Mouse (Mus musculus): ENCODE measurements around the gene Dennd4a. TPM values are rescaled to one million over a fixed set of nuclear protein-coding genes. Genes with fewer than 3 reads are reported as not detected.

Gene Dennd4a
- polyA plus RNA-seq (2012; rRNA removed): 32.3 and 32.5 TPM in 2 replicates

DNA sequence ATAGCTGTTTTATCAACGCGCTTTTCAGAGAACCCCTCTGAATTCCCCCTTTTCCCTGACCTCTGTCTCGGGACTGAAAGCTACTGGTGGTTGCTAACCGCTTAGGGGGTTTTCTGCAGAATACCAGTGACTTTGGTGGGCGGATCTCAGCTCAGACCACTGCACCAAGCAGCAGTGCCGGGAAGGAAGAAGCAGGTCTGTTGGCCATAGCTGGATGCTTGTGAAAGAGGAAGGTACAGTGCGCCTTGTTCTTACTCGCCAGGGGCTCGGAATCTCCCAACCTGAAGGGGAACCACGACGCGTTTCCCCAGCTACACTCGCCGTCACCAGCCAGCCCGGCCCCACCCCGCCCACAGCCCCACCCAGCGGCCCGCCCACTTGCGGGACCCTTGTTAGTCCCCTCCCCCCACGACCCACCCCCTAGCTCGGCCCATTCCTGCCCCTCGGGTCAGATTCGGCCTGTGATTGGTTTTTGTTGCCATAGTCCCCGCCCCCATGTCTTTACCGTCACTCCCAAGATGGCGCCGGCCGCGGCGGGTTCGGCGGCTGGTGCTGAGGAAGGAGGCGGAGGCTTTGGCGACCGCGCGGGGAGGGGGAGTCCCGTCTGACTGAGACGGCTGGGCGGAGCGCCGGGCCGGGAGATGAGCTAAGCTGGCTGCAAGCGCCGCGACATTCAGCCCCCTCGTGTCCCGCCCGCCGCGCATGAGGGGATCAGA is at the start of gene Dennd4a:
Dennd4a (plus strand) TSS at position 519 of the 716 bp plus-strand sequence.
- DNase-seq (ENCODE audit: extremely low spot score in 1 of 2, low spot score in 1 of 2): peak; percentile 96 to 99

DNA sequence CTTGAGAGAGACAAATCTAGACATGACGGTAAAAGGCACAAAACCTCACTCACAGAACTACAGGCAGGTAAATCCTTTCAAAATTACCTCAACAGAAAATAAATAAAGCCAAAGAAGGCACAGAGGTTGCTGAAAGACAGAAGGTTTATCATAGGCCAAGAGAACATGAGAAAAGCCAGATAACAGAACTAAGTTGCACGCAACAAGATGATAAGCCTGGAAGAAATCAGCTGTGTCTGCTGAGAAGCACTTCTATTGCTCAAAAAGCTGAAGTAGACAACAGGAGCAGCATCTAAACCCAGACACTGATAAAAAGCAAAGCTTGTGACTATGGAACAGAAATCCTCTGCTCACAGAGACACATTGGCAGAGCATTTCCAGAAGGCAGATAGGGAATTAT is 46.3 kb upstream of the Dennd4a start:
- DNase-seq (ENCODE audit: extremely low spot score in 1 of 2, low spot score in 1 of 2): no peak

- no peak for DNase-seq (ENCODE audit: extremely low spot score in 1 of 2, low spot score in 1 of 2)
These were observed 45.0 kb upstream of the Dennd4a start for GRCm38 (mm10) chr9:64766136-64766535.

DNA sequence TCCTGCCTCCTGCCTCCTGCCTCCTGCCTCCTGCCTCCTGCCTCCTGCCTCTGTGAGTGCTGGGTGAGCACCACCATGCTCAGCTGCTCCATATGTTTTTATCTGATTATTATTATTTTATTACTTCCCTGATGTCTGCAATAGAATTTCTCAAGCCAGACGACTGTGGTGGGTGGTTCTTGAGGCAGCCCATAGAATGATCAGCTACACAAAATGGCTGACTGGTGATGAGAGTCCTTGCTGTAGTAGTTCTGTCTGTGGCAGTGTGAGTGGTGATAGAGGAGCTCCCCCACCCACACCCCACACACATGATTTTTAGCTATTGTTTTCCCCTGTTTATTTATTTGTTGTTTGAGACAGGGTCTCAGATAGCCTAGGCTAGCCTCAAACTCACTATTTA is 43.3 kb upstream of the Dennd4a start:
- DNase-seq (ENCODE audit: extremely low spot score in 1 of 2, low spot score in 1 of 2): no peak

DNA sequence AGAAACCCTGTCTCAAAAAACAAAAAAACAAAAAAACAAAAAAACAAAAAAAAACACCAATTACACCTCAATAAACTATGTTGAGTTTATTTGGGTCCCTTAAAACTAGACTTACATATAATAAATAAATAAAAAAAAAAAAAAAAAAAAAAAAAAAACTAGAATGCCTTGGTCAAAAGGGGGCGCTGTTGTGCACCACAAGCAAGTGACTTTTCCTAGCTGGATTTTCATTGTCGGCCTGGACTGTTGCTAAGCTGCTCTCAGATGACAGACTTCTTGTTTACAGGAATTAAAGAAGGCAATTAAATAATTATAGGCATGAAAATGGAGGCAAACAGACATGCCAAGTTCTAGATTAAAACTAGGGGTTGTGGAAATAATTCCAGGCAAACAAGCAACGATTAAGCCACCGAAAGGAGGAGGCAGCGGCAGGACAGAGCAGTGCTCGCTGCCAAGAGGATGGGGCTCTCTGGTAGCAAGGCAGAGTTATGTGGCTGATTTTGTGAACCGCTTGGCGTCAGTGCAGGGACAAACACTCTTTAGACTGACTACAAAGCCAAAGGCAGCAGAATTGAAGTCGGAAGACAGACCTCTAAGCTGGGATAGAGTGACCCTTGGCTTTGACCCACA is 42.0 kb upstream of the Dennd4a start:
- peak in 1 of 2 experiments; percentile 61 for DNase-seq (ENCODE audit: extremely low spot score in 1 of 2, low spot score in 1 of 2)

- DNase-seq (ENCODE audit: extremely low spot score in 1 of 2, low spot score in 1 of 2): no peak
These were observed 41.2 kb upstream of the Dennd4a start for GRCm38 (mm10) chr9:64769911-64770310.

- DNase-seq (ENCODE audit: extremely low spot score in 1 of 2, low spot score in 1 of 2): no peak
These were observed 40.7 kb upstream of the Dennd4a start for GRCm38 (mm10) chr9:64770411-64770849.

GRCm38 (mm10) chr9:64771236-64771635 is 39.9 kb upstream of the Dennd4a start:
- peak in 1 of 2 experiments; percentile 64 for DNase-seq (ENCODE audit: extremely low spot score in 1 of 2, low spot score in 1 of 2)

DNA sequence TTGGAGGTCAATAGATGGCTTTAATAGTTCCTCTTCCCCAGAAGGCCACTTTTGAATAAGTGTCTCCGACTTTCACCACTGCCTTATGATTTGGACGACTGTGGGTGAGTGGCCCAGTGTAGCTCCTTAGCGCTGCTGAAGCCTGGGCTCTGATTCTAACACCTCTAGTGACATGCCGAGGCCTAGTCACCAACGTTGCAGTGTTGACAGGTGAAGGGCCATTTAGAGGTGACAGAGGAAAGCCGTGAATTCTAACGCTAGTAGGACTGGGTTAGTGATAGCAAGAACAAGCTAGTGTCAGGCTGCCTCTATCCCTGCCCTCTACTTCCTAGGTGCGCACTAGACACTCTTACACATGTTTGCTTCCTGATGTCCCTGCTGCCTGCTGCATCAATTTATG is 37.9 kb upstream of the Dennd4a start:
- no peak for DNase-seq (ENCODE audit: extremely low spot score in 1 of 2, low spot score in 1 of 2)

DNA sequence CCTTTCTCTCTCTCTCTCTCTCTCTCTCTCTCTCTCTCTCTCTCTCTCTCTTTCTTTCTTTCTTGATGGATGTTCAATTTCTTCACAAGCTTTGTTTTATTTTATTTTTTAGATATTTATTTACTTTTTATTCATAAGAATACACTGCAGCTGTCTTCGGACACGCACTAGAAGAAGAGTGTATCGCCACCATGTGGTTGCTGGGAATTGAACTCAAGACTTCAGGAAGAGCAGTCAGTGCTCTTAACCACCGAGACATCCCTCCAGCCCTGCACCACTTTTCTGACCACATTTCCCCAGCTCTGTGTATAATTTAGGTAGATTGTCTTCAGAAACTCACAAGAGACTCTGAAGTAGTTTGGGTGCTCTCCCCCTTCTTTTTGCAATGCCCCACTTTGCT is 37.2 kb upstream of the Dennd4a start:
- DNase-seq (ENCODE audit: extremely low spot score in 1 of 2, low spot score in 1 of 2): no peak

DNA sequence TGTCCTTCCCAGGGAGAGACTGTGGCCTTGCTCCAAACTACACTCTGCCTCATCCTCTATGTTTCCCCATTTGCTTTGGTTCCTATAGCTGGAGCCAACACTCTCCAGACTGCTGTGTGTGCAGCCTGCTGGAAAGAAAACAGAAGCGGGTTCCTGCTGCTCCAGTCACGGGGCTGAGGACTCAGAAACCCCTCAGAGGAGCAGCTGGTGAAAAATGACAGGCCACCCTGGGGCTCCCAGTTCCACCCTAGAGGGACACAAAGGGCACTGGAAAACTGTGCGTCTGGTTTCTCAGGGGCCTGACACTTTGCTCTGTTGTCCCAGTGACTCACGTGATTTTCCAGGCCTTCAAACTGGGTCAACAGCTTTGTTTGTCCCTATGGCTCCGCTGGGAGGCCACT is 36.7 kb upstream of the Dennd4a start:
- peak in 1 of 2 experiments; percentile 32 for DNase-seq (ENCODE audit: extremely low spot score in 1 of 2, low spot score in 1 of 2)

DNA sequence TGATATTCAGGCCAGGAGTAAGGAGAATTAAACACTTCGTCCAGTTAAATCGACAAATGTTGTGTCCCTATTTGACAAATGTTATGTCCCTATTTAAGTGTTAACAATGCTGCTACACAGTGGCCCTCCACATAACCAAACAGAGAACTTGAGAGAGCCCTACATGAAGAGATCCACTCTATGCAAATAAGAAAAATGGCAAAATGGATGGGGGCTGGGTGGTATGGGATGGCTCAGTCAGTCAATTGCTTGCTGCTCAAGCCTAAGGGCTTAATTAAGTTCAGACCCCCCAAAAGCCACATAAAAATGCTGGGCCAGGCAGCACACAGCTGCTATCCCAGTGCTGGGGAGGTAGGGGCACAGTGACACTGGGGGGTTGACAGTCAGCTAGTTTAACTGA is 36.3 kb upstream of the Dennd4a start:
- no peak for DNase-seq (ENCODE audit: extremely low spot score in 1 of 2, low spot score in 1 of 2)

DNA sequence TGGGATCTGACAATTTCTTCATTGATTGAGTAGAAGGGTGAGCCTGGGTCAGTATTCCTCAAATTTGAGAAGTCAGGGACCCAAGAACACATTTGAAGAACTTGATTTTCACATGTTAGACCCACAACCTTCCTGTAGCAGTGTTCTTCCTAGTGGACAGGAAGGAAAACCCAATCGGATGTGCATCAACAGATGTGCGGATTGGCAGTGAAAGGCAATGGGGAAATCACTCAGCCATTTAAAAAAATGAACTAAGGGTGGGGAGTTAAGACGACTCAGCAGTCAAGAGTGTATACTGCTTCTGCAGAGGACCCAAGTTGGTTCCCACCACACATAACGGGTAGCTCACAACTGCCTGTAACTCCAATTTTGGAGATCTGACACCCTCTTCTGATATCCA is 35.6 kb upstream of the Dennd4a start:
- DNase-seq (ENCODE audit: extremely low spot score in 1 of 2, low spot score in 1 of 2): no peak

DNA sequence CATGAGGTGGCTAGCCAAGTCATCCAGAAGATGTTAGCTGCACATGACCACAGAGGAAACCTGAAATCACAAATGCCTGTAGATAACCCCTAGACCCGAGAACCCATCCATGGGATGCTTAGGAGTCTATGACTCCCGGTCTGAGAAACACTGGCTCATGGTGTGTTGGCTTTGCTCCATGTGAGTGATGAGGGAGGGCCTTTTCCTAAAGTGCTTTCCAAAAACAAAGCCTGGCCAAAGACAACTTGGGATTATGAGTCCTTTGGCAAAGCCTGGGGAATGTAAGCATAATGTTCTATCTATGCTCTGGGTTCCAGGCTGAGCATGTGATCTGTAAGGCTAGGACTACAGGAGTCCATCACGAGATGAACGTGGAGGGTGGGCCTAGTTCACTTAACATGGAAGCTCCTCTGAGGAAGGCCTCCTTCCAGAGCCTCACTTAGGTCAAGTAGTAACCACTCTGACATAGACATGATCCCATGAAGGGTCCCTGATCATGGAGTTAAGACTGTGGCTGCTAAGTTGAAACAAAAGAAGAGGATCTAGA is 33.6 kb upstream of the Dennd4a start:
- no peak for DNase-seq (ENCODE audit: extremely low spot score in 1 of 2, low spot score in 1 of 2)

GRCm38 (mm10) chr9:64778151-64778550 is 33.0 kb upstream of the Dennd4a start:
- no peak for DNase-seq (ENCODE audit: extremely low spot score in 1 of 2, low spot score in 1 of 2)

- peak in 1 of 2 experiments; percentile 75 for DNase-seq (ENCODE audit: extremely low spot score in 1 of 2, low spot score in 1 of 2)
These were observed 31.5 kb upstream of the Dennd4a start for GRCm38 (mm10) chr9:64779628-64780027.

DNA sequence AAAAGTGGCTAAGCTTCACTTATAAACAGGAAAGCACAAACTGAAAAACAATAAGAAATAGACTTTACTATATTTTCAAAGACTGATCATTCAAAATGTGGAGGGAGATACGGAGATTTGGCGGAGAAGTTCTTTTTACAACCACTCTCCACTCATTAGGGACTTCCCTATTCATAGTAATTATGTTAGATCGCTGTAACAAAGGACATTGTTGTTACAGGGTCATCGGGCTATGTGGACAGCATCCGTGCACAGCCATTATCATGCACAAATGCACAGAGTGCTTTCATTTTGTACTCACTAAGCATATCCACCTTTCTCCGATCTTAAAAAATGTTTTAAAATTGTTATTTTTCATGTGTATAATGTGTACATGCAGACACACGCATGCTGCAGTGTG is 27.6 kb upstream of the Dennd4a start:
- no peak for DNase-seq (ENCODE audit: extremely low spot score in 1 of 2, low spot score in 1 of 2)

DNA sequence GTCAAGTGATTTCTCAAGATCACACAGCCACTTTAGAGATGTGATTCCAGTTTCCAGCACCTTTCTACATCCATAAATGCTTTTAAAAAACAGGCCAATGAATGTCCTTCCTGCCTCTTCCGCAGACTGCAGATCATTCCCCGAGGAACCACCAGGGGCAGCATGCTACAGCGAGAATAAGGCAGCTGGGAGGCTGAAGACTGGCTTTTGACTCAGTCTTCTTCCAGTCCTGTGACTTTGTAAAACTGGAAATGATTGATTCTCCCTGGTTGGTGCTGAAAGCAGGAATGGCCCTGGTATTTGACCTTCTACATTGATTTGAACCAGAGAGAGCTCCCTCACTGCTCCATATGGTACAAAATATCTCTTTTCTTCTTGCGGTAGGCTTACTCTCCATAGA is 26.3 kb upstream of the Dennd4a start:
- DNase-seq (ENCODE audit: extremely low spot score in 1 of 2, low spot score in 1 of 2): peak in 1 of 2 experiments; percentile 50

DNA sequence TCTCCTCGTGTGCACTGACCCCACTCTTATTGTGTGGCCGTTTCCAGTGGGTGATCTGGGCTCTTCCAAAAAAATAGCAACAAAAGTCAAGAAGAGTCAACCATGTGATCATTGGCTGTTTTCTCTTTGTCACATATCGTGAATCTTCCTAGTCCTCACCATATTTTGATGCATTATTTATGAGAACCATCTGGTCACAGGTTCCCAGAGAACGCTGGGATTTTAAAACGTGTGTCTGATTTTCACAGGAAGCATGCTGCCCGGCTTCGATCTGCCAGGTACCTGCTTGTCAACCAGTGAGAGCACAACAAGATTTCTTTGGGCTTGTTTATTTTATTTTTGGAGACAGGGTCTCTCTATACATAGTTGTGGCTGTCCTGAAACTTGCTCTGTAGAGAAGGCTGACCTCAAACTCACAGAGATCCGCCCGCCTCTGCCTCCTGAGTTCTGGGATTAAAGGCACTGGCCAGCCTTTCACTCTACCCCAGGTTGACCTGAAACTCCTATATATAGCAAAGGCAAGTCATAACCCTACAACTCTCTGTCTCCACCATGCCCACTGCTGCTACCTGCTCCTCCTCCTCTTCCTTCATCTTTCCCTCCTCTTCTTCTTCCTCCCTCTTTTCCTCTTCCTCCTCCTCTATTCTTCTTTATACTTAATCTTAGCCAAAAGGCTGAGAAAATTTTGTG is 24.8 kb upstream of the Dennd4a start:
- DNase-seq (ENCODE audit: extremely low spot score in 1 of 2, low spot score in 1 of 2): no peak

DNA sequence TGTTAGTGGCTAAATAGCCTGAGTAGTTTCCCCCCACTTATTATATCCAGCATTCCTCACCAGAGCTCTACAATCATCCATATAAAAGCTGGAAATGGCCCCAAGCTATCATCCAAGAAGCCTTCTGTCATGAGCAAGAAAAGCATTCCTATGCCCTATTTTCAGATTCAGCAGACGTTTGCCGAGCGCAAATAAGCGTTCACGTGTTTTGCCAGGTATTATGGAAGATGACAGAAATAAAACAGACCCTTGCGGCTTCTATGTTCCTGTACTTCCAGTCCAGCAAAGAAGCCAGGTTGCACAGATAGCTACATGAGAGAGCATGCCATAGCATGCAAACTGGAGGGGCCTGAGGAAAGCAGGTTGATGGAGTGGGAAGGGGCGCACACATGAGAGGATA is 23.1 kb upstream of the Dennd4a start:
- no peak for DNase-seq (ENCODE audit: extremely low spot score in 1 of 2, low spot score in 1 of 2)

GRCm38 (mm10) chr9:64789341-64789761 is 21.8 kb upstream of the Dennd4a start:
- no peak for DNase-seq (ENCODE audit: extremely low spot score in 1 of 2, low spot score in 1 of 2)

All from frontal cortex, adult 2 months (tissue).